Mouse (Mus musculus) liver, adult 2 months (tissue): ENCODE results near the gene Nrxn3.

Experiments used
- CTCF ChIP-seq: fragments of 200-500 bp; IDR thresholded peaks from 2 replicates; pipeline ENCODE4 v1.5.1; 2011; ENCODE audit warnings: low read depth, low read length, control low read depth
- POLR2A ChIP-seq: fragments of 200-500 bp; IDR thresholded peaks from 2 replicates; pipeline ENCODE4 v1.6.1; 2011; ENCODE audit warnings: low read length, control low read depth; ENCODE audit not compliant: insufficient read depth; ENCODE audit errors: extremely low read depth

DNA sequence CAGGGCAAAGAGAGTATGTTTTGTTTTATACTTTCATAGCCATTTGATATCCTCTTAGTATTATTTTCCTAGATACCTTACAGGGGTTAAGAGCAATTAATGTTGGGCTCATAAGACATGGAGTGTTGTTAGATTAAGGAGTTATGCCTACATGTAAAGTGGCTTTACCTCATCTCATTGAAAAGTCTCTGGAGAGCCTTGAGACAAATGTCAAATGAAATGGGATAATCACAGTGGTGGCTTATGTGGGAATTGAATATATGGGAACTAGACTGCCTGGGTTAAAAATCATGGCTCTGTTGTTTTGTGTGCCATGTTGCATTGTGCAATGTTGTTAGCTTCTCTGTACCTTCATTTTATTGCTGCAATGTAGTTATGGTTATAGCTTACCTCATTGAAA lies 327.0 kb downstream of the Nrxn3 start:
- TF ChIP-seq CTCF, result no peak
- TF ChIP-seq POLR2A, result no peak
